Mouse (Mus musculus) B cell, adult 2 months (primary cell): Measurements from ENCODE around the gene Stk26.

Experiments
- DNase-seq, 2 experiments: peaks; one replicate each; pipeline ENCODE4 v3.0.0; 2022

Stk26 gene

GRCm38 (mm10) chrX:50926893-50927545 is 86.2 kb downstream of the Stk26 start:
- no peak for DNase-seq

- DNase-seq = no peak
Measured at GRCm38 (mm10) chrX:50930309-50930708, 89.5 kb downstream of the Stk26 start.

- no peak for DNase-seq
Measured at GRCm38 (mm10) chrX:50937117-50937516, 96.3 kb downstream of the Stk26 start.

- DNase-seq = no peak
Measured at GRCm38 (mm10) chrX:50942610-50943009, 101.8 kb downstream of the Stk26 start, which contains the start of gene Frmd7. Gene Frmd7, minus strand, starts transcription at chrX:50942710.
